Mouse (Mus musculus): ENCODE data around the gene Rgs3.

GRCm38 (mm10) chr4:62594442-62594841 is 34.8 kb downstream of the Rgs3 start:
- no peak for TF ChIP-seq CTCF (IDR thresholded peaks at IDR 0.05 in 2 of 3, conservative IDR thresholded peaks at IDR 0.05 in 1 of 3; ENCODE audit: control insufficient read depth in 1 of 3, insufficient read depth in 1 of 3, low read depth in 2 of 3, low read length in 3 of 3, poor library complexity in 1 of 3, severe bottlenecking in 1 of 3)
- TF ChIP-seq E2F4 (IDR thresholded peaks at IDR 0.05; ENCODE audit: borderline replicate concordance, low read depth, low read length) = no peak
- TF ChIP-seq MAZ (IDR thresholded peaks at IDR 0.05; ENCODE audit: low read depth, low read length) = no peak
- TF ChIP-seq SIN3A (IDR thresholded peaks at IDR 0.05; ENCODE audit: low read length) = no peak
- no peak for TF ChIP-seq EP300 (IDR thresholded peaks at IDR 0.05; ENCODE audit: low read depth in 1 of 2, low read length in 2 of 2)
- no peak for TF ChIP-seq MAX (IDR thresholded peaks at IDR 0.05; ENCODE audit: low read length)
- no peak for TF ChIP-seq TAL1 (IDR thresholded peaks at IDR 0.05; ENCODE audit: low read length)
- no peak for TF ChIP-seq MEF2A (IDR thresholded peaks at IDR 0.05; ENCODE audit: extremely low read depth, insufficient replicate concordance, low read depth, low read length, poor library complexity, severe bottlenecking)
- TF ChIP-seq POLR2A (IDR thresholded peaks at IDR 0.05; ENCODE audit: control insufficient read depth in 1 of 2, insufficient read depth in 1 of 2, low read depth in 1 of 2, low read length in 2 of 2, poor library complexity in 1 of 2) = no peak
- TF ChIP-seq GATA1 (IDR thresholded peaks at IDR 0.05; ENCODE audit: low read depth, low read length) = no peak
- no peak for TF ChIP-seq POLR2AphosphoS5 (IDR thresholded peaks at IDR 0.05; ENCODE audit: borderline replicate concordance, low read depth, low read length)
- TF ChIP-seq UBTF (IDR thresholded peaks at IDR 0.05; ENCODE audit: borderline replicate concordance, insufficient read depth, low read depth, low read length) = no peak
- TF ChIP-seq NELFE (IDR thresholded peaks at IDR 0.05; ENCODE audit: low read depth, low read length) = no peak
- TF ChIP-seq ZMIZ1 (IDR thresholded peaks at IDR 0.05; ENCODE audit: low read depth, low read length) = no peak
